Mouse (Mus musculus): ENCODE data around the gene Cdkl3.

- TF ChIP-seq CTCF (IDR thresholded peaks at IDR 0.05; ENCODE audit: low read depth) = no peak
- no peak for TF ChIP-seq EP300 (IDR thresholded peaks at IDR 0.05; ENCODE audit: low read depth)
Observed at GRCm38 (mm10) chr11:52099031-52099761, 95.2 kb downstream of the Cdkl3 start.
